Mouse (Mus musculus) kidney, embryonic 14.5 days (tissue): ENCODE measurements around the gene Ddx31. TPM values are rescaled to one million over a fixed set of nuclear protein-coding genes. Genes with fewer than 3 reads are reported as not detected.

Experiments used
- ATAC-seq: fragments of 200-750 bp; cut with Nextera tagmentation; 2 replicates; pipeline ENCODE4 v1.8.0; 2017; ENCODE audit warnings: moderate number of reproducible peaks, mild to moderate bottlenecking, moderate TSS enrichment, moderate library complexity; ENCODE audit not compliant: low FRiP score, low TSS enrichment
- H3K27ac ChIP-seq: fragments of 300-500 bp; sonication (generic); 2 replicates; pipeline ENCODE4 v1.5.1; 2014; ENCODE audit warnings: low read depth, mild to moderate bottlenecking, low read length, moderate library complexity, mixed read lengths
- H3K27me3 ChIP-seq: fragments of 300-500 bp; sonication (generic); 2 replicates; pipeline ENCODE4 v1.6.1; 2014; ENCODE audit warnings: mild to moderate bottlenecking, low read length; ENCODE audit not compliant: control insufficient read depth, insufficient read depth
- H3K36me3 ChIP-seq: fragments of 300-500 bp; sonication (generic); 2 replicates; pipeline ENCODE4 v1.6.1; 2014; ENCODE audit warnings: low read length, mixed read lengths; ENCODE audit not compliant: control insufficient read depth, insufficient read depth
- H3K4me1 ChIP-seq: fragments of 300-500 bp; sonication (generic); 2 replicates; pipeline ENCODE4 v1.6.1; 2014; ENCODE audit warnings: low read length, mixed read lengths; ENCODE audit not compliant: control insufficient read depth, insufficient read depth
- H3K4me2 ChIP-seq: fragments of 300-500 bp; sonication (generic); replicated peaks from 2 replicates; pipeline ENCODE4 v1.6.1; 2014; ENCODE audit warnings: low read depth, mild to moderate bottlenecking, low read length
- H3K4me3 ChIP-seq: fragments of 300-500 bp; sonication (generic); 2 replicates; pipeline ENCODE4 v1.5.1; 2014; ENCODE audit warnings: mild to moderate bottlenecking, low read length
- H3K9ac ChIP-seq: fragments of 300-500 bp; sonication (generic); 2 replicates; pipeline ENCODE4 v1.6.1; 2014; ENCODE audit warnings: low read depth, mild to moderate bottlenecking, low read length, moderate library complexity
- H3K9me3 ChIP-seq: fragments of 300-500 bp; sonication (generic); 2 replicates; pipeline ENCODE4 v1.6.1; 2016; ENCODE audit warnings: low read length; ENCODE audit not compliant: control insufficient read depth
- WGBS: fragments of 180-500 bp; shearing (Covaris S2); extraction: QIAGEN DNeasy Blood & Tissue Kit; methylation state at CpG from one replicate; pipeline ENCODE4 v1.1.7; 2014; 5-methylcytosine and 5-hydroxymethylcytosine counted together
- polyA plus RNA-seq: library from polyadenylated mRNA; unstranded; fragments of >200 nt; fragmentation: Nextera tagmentation; extraction: Ambion mirVana; gene quantifications from 2 replicates; pipeline ENCODE4 v1.2.1, GENCODE M21; 2014

Ddx31 gene
- polyA plus RNA-seq, 1 experiment from 2014 or later: 20.0 TPM

DNA sequence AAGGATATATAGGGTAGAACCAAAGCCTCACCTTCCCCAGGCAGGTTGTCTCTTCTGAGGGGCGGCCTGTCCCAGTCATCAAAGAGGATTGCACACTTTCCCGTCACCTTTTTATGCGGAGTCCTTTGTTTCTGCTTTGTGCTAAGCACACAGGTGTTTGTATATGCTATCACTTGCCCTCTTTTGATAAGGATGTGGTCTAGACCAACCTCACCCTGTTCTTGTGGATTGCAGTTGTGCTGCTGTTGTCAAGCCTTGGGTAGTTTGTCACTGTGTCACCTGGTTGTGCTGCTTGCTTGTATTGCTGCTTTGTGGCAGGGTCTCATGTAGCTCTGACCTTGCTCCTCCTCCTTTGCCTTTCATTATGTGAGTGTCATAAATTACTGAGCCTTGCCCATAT, 12.4 kb downstream of the Ddx31 start:
- WGBS: 95% methylated on average over 3 of the region's 3 CpGs
- H3K27ac ChIP-seq: no peak overlapping the region
- H3K4me2 ChIP-seq: no peak overlapping the region
- H3K9ac ChIP-seq: no peak overlapping the region
- ATAC-seq: no peak
- no peaks in the 10 kb centered on the region for H3K4me1 ChIP-seq
- no peak overlapping the region for H3K4me3 ChIP-seq
- H3K36me3 ChIP-seq: peaks cover 57% of the 10 kb centered on the region
- no peaks in the 10 kb centered on the region for H3K9me3 ChIP-seq
- no peaks in the 10 kb centered on the region for H3K27me3 ChIP-seq

DNA sequence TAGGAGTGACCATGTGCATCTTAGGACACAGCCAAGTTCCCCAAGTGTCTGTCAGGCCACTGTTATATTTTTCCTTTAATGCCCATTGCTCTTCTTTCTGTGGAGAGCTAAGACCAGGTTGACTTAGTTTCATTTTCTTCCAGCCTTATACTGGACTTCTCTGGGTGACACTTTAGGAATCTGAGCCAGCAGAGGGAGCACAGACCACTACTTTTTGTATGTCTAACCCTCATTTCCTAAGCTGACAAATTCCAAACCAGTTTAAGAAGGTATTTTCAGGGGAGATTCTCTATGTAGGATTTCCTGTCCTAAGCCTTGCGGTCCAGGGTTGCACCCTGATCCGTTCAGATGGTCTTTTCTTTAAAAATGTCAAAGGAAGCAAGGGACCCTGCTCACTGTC, 15.6 kb downstream of the Ddx31 start:
- no peak overlapping the region for H3K27ac ChIP-seq
- no peak overlapping the region for H3K4me3 ChIP-seq
- H3K4me2 ChIP-seq: no peak overlapping the region
- H3K9ac ChIP-seq: no peak overlapping the region
- peaks cover 54% of the 10 kb centered on the region for H3K36me3 ChIP-seq
- WGBS: 88% methylated on average over 2 of the region's 2 CpGs
- no peaks in the 10 kb centered on the region for H3K9me3 ChIP-seq
- H3K4me1 ChIP-seq: no peaks in the 10 kb centered on the region
- no peak for ATAC-seq
- H3K27me3 ChIP-seq: no peaks in the 10 kb centered on the region

- Histone ChIP-seq H3K36me3 (peaks cover 66% of the 10 kb centered on the region), H3K27ac (no peak overlapping the region), H3K4me2 (no peak overlapping the region), H3K9ac (no peak overlapping the region), H3K27me3 (no peaks in the 10 kb centered on the region), H3K9me3 (no peaks in the 10 kb centered on the region), H3K4me1 (no peaks in the 10 kb centered on the region), H3K4me3 (no peak overlapping the region)
- no peak for ATAC-seq
- 86% methylated on average over 4 of the region's 4 CpGs for WGBS
These were observed 19.1 kb downstream of the Ddx31 start for GRCm38 (mm10) chr2:28859303-28859702.

DNA sequence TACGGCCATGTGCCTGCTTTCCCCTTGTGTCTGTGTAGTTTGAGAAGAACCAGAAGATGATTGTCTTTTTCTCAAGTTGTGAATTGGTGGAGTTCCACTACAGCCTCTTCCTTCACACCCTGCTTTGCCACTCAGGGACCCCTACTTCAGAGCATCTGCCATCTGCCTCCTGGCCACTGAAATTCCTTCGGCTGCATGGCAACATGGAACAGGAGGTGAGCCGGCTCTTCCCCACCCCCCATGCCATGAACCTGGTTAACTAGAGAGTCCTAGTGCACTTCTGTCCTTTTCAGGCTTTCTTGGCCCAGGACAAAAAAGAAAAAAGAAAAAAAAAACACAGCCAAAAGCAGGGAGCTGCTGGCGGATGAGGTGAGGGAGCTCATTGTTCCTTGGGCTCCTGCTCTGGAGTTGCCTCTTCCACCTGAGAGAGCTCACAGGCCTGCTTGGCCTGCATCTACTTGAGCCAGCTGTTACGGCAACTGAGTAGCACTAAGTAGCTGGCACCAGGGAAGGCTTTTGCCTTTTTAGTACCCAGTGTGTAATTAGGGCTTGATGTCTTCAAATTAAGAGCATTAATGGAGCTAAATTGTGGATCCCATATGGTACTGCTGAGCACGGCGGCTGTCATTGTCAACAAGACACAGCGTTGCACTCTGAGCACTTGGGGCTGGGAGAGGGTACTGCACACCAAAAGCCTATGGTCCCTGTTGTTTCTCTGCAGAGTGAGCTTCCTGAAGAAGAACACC, 20.6 kb downstream of the Ddx31 start:
- H3K9me3 ChIP-seq: no peaks in the 10 kb centered on the region
- no peak for ATAC-seq
- peaks cover 73% of the 10 kb centered on the region for H3K36me3 ChIP-seq
- H3K4me2 ChIP-seq: no peak overlapping the region
- no peaks in the 10 kb centered on the region for H3K27me3 ChIP-seq
- H3K4me3 ChIP-seq: no peak overlapping the region
- H3K9ac ChIP-seq: no peak overlapping the region
- WGBS: 94% methylated on average over 8 of the region's 8 CpGs
- H3K27ac ChIP-seq: no peak overlapping the region
- no peaks in the 10 kb centered on the region for H3K4me1 ChIP-seq

- H3K4me3 ChIP-seq: no peak overlapping the region
- ATAC-seq: no peak
- H3K4me2 ChIP-seq: no peak overlapping the region
- H3K4me1 ChIP-seq: no peaks in the 10 kb centered on the region
- H3K9me3 ChIP-seq: no peaks in the 10 kb centered on the region
- no peak overlapping the region for H3K27ac ChIP-seq
- no peak overlapping the region for H3K9ac ChIP-seq
- H3K36me3 ChIP-seq: peaks cover 76% of the 10 kb centered on the region
- H3K27me3 ChIP-seq: no peaks in the 10 kb centered on the region
These were observed 23.7 kb downstream of the Ddx31 start for GRCm38 (mm10) chr2:28863857-28864256.

DNA sequence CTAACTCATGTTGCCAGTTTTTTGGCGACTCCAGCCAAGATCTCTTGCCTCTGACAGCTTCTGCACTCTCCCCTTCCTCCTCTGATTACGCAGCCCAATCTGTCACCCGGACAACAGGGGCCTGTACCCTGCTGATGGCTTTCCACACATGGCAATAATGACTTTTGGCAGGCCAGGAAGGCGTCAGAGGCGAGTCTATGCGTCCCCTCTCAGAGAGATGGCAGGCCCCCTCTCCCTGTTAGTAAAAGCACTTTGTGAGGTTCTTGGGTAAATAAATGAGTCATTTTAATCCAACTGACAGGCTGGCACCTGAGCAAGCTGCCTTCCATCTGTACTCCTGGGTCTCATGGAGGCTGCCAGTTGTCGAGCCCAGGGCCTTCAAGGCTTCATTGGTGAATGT, 27.3 kb downstream of the Ddx31 start:
- H3K9ac ChIP-seq: no peak overlapping the region
- no peak overlapping the region for H3K27ac ChIP-seq
- H3K4me1 ChIP-seq: no peaks in the 10 kb centered on the region
- ATAC-seq: no peak
- H3K27me3 ChIP-seq: no peaks in the 10 kb centered on the region
- H3K4me3 ChIP-seq: no peak overlapping the region
- peaks cover 45% of the 10 kb centered on the region for H3K36me3 ChIP-seq
- H3K9me3 ChIP-seq: no peaks in the 10 kb centered on the region
- WGBS: 60% methylated on average over 7 of the region's 7 CpGs
- H3K4me2 ChIP-seq: no peak overlapping the region

DNA sequence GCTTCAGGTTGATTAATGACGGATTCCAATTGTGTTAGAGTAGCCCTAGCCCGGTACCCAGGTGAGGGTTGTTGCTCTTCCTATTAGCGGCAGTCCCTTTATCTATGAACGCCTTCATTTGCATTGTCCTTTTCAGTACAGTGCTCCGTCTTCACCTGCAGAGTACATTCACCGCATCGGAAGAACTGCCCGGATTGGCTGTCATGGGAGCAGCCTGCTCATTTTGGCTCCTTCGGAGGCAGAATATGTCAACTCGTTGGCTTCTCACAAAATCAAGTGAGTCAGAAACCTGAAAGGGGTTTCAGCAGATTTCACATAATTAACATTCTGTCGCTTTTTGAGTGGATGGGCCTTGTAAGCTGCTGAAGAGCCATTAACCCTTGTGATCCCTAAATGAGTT, 35.3 kb downstream of the Ddx31 start:
- Histone ChIP-seq H3K36me3 (peaks cover 60% of the 10 kb centered on the region), H3K9ac (no peak overlapping the region), H3K27ac (no peak overlapping the region), H3K27me3 (no peaks in the 10 kb centered on the region), H3K4me2 (no peak overlapping the region), H3K9me3 (no peaks in the 10 kb centered on the region), H3K4me3 (no peak overlapping the region), H3K4me1 (no peaks in the 10 kb centered on the region)
- 91% methylated on average over 11 of the region's 11 CpGs for WGBS
- no peak for ATAC-seq

- WGBS: 93% methylated on average over 3 of the region's 3 CpGs
- H3K4me1 ChIP-seq: no peaks in the 10 kb centered on the region
- no peak overlapping the region for H3K4me2 ChIP-seq
- H3K27ac ChIP-seq: no peak overlapping the region
- H3K36me3 ChIP-seq: peaks cover 67% of the 10 kb centered on the region
- ATAC-seq: no peak
- no peaks in the 10 kb centered on the region for H3K27me3 ChIP-seq
- H3K4me3 ChIP-seq: no peak overlapping the region
- no peaks in the 10 kb centered on the region for H3K9me3 ChIP-seq
- H3K9ac ChIP-seq: no peak overlapping the region
These were observed 41.1 kb downstream of the Ddx31 start for GRCm38 (mm10) chr2:28881275-28881674.

DNA sequence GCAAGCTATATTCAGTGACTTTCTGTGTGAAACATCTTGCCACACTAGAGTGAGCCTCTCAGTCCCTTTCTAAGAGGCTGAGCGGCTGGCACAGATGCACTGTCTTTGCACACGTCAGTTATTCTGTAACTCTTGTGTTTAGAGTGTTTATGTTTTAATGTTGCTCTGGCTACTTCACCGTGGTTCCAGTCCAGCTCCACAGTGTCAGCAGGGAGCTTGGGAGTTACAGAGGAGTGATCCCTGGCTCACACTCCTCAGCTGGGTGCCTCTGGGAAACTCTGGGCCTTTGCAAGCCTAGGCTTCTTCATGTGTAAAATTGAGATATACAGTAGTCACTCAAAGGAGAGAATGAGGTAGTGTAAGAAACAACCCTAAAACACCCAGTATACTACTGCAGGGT, 41.8 kb downstream of the Ddx31 start:
- Histone ChIP-seq H3K36me3 (peaks cover 64% of the 10 kb centered on the region), H3K4me1 (no peaks in the 10 kb centered on the region), H3K9ac (no peak overlapping the region), H3K27me3 (no peaks in the 10 kb centered on the region), H3K4me2 (no peak overlapping the region), H3K27ac (no peak overlapping the region), H3K4me3 (no peak overlapping the region), H3K9me3 (no peaks in the 10 kb centered on the region)
- ATAC-seq: no peak
- WGBS: 86% methylated on average over 3 of the region's 3 CpGs
